Mouse (Mus musculus): ENCODE data around the gene Fam57b. TPM values are rescaled to one million over a fixed set of nuclear protein-coding genes. Genes with fewer than 3 reads are reported as not detected.

Gene Fam57b
- polyA plus RNA-seq, 1 experiment from 2014 or later, result 10.5 TPM

DNA sequence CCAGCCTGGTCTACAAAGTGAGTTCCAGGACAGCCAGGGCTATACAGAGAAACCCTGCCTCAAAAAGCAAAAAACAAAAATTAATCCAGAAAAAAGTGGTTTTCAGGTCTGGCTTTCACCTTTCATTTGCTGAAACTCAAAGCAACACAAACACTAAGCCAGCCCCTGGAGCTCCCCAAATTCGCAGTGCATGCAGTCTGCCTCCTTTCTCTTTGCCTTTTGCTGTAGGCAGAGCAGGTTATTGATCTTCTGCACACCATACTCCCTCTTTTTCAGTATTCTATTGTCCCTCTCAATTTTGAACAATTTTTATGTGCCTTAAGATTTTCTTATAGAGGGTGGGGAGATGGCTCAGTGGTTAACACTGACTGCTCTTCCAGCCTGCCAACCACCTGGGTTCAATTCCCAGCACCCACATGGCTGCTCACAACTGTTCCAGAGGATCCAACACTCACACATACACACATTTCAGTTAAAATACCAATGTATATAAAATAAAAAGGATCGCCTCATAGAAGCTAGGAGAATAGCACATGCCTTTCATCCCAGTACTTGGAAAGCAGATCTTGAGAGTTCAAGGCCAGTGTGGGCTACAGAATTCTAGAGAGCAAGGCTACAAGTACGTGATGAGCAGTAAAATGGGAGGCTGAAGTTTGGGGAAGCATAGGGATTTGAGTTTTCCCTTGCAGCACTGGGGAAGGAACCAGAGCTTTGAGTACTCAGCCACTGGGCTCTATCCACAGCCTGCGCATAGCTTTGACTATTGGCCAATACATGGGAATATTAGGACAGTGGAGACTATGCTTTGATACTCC lies 3.8 kb upstream of the Fam57b start:
- H3K4me1 ChIP-seq (ENCODE audit: control insufficient read depth, insufficient read depth, low read length), result peaks cover 28% of the 10 kb centered on the region
- 74% methylated on average over 4 of the region's 4 CpGs for WGBS
- DNase-seq (ENCODE audit: low spot score, missing footprints), result no peak
- no peak overlapping the region for H3K9ac ChIP-seq (ENCODE audit: low read length)
- H3K4me3 ChIP-seq (ENCODE audit: low read depth, low read length), result no peak overlapping the region
- ATAC-seq (ENCODE audit: low FRiP score), result no peak
- no peaks in the 10 kb centered on the region for H3K9me3 ChIP-seq (ENCODE audit: control insufficient read depth, low read length)
- H3K4me2 ChIP-seq, result no peak overlapping the region
- H3K27ac ChIP-seq (ENCODE audit: low read depth, low read length), result no peak overlapping the region
- peaks cover 13% of the 10 kb centered on the region for H3K36me3 ChIP-seq (ENCODE audit: control insufficient read depth, insufficient read depth, low read length)
- no peaks in the 10 kb centered on the region for H3K27me3 ChIP-seq (ENCODE audit: control insufficient read depth, insufficient read depth, low read length)

DNA sequence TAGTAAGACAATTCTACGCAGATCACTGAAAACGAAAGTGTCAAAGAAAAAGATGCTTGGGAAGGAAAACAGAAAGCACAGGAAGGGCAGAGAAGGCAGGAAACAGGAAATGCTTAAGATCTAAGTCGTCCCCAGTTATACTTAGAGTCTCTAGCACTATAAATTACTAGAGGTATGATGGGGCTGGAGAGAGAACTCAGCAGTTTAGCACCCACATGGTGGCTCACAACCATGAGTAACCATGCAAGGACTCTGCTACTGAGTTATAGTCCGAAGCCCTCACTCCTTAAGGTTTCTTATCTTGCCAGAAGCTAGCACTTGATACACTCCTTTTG lies 3.2 kb upstream of the Fam57b start:
- 79% methylated on average over 4 of the region's 4 CpGs for WGBS
- Histone ChIP-seq H3K4me1 (ENCODE audit: control insufficient read depth, insufficient read depth, low read length) (peaks cover 28% of the 10 kb centered on the region), H3K9ac (ENCODE audit: low read length) (no peak overlapping the region), H3K9me3 (ENCODE audit: control insufficient read depth, low read length) (no peaks in the 10 kb centered on the region), H3K4me3 (ENCODE audit: low read depth, low read length) (no peak overlapping the region), H3K27me3 (ENCODE audit: control insufficient read depth, insufficient read depth, low read length) (no peaks in the 10 kb centered on the region), H3K4me2 (no peak overlapping the region), H3K36me3 (ENCODE audit: control insufficient read depth, insufficient read depth, low read length) (peaks cover 8% of the 10 kb centered on the region), H3K27ac (ENCODE audit: low read depth, low read length) (no peak overlapping the region)
- DNase-seq (ENCODE audit: low spot score, missing footprints) (no peak), ATAC-seq (ENCODE audit: low FRiP score) (no peak)

DNA sequence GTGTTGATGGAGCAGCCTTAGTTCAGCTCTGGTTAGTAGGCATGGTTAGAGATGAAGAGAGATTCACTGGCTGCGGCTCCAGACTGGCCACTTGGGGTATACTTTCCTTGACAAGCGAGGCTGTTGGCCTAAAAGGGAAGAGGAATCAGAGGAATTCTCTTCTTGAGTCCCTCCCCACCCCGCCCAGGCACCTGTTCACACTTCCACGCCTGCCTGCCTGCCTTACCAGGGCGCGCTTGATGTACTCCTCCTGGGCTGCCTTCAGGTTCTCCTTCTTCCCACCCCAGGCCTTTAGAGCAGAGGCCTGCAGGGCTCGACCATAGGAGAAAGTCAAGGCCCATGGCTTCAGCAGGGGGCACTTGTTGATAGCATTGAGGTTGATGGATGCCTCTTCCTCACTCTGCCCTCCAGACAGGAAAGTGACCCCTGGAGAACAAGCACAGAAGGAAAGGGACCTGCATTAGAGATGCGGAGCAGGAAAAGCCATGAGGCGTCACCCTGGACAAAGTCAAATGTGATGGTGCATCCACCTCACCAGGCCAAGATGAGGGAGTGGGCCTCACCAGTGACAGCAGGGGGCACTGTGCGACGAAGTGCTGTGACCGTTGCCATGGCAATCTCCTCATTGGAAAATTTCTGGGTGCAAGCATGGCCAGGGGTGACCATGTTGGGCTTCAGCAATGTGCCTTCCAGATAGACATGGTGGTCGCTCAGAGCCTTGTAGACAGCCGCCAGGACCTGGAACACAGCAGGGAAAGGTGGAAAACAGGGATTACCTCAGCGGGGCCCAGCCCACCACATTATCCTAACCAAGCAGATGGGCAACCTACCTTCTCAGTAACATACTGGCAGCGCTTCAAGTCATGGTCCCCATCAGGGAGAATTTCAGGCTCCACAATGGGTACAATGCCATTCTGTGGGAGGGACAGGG lies 1.8 kb upstream of the Fam57b start:
- Histone ChIP-seq H3K36me3 (ENCODE audit: control insufficient read depth, insufficient read depth, low read length) (peaks cover 8% of the 10 kb centered on the region), H3K27me3 (ENCODE audit: control insufficient read depth, insufficient read depth, low read length) (no peaks in the 10 kb centered on the region), H3K4me1 (ENCODE audit: control insufficient read depth, insufficient read depth, low read length) (peaks cover 35% of the 10 kb centered on the region), H3K4me3 (ENCODE audit: low read depth, low read length) (no peak overlapping the region), H3K9ac (ENCODE audit: low read length) (no peak overlapping the region), H3K27ac (ENCODE audit: low read depth, low read length) (no peak overlapping the region), H3K4me2 (no peak overlapping the region), H3K9me3 (ENCODE audit: control insufficient read depth, low read length) (no peaks in the 10 kb centered on the region)
- DNase-seq (ENCODE audit: low spot score, missing footprints) (no peak), ATAC-seq (ENCODE audit: low FRiP score) (no peak)
- 79% methylated on average over 16 of the region's 16 CpGs for WGBS

DNA sequence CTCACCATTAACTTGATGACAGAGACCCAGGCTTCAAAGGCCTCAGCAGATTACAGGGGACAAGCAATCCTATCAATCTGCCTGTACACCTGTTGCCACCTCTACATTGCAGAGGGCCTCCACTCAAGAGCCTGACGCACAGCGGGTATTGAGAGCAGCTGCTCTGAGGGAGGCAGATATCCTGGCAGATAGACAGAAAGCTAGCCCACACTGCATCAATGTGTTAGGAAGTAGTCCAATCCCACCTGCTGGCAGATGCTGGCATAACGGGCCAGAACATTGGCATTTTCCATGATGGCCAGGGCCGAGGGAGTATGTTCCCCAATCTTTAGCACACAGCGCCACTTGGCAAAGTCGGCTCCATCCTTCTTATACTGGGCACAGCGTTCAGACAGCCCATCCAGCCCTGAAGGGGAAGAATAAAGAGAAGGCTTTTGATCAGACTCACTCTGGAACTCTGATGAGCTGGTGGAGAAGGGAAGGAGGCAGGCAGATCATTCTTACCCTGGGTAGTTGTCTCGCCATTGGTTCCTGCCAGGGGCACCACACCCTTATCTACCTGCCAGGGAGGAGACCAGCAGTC lies 1.0 kb upstream of the Fam57b start:
- Histone ChIP-seq H3K9me3 (ENCODE audit: control insufficient read depth, low read length) (no peaks in the 10 kb centered on the region), H3K27me3 (ENCODE audit: control insufficient read depth, insufficient read depth, low read length) (no peaks in the 10 kb centered on the region), H3K4me2 (no peak overlapping the region), H3K9ac (ENCODE audit: low read length) (no peak overlapping the region), H3K4me1 (ENCODE audit: control insufficient read depth, insufficient read depth, low read length) (peaks cover 28% of the 10 kb centered on the region), H3K4me3 (ENCODE audit: low read depth, low read length) (no peak overlapping the region), H3K36me3 (ENCODE audit: control insufficient read depth, insufficient read depth, low read length) (peaks cover 8% of the 10 kb centered on the region), H3K27ac (ENCODE audit: low read depth, low read length) (no peak overlapping the region)
- 78% methylated on average over 8 of the region's 8 CpGs for WGBS
- DNase-seq (ENCODE audit: low spot score, missing footprints) (no peak), ATAC-seq (ENCODE audit: low FRiP score) (no peak)

DNA sequence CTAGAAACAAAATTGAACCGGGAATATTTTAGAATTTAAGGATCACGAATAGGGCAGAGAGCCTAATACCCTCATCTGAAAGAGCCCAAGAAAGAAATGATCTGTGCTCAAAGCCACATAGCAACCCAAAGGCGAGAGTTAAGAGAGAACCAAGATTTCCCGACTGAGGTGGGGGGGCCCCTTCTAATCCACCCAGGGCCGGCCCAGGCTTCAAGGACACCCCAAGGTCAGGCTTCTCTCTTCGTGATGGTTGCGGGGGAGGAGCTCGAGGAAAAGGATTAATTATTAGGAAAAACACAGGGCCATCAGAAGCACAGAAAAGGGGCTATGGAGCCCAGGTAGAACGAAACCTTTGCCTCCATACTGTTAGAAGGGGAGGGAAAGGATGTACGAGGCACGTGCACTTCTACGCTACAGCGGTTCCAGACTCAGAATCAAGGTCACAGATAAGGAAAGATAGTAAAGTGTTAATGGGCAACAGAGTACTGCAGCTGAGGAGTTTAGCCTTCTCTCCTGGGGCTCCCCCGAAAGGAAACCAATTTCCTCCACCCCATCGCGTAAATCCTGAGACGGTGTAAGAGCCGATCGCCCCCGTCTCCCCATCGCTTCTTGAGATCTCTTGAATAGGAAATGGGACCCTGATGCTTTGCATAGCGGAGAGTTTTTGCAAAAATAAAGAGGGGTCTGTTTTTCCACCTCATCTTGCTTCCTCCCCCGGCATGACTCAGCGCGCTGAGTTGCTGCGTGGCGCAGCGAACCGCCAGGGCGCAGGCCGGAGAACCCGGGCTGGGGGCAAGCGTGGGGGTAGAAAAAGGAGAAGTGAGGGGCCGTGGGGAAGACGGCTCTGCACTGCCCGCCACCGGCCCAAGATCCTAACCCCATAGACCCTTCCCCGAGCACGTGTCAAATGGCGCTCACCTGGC lies 920 bp downstream of the Fam57b start:
- 1% methylated on average over 40 of the region's 40 CpGs for WGBS
- DNase-seq (ENCODE audit: low spot score, missing footprints) (peak; percentile 88), ATAC-seq (ENCODE audit: low FRiP score) (no peak)
- peak overlapping the region; percentile 75 for H3K9ac ChIP-seq (ENCODE audit: low read length)
- H3K9me3 ChIP-seq (ENCODE audit: control insufficient read depth, low read length), result no peaks in the 10 kb centered on the region
- no peaks in the 10 kb centered on the region for H3K27me3 ChIP-seq (ENCODE audit: control insufficient read depth, insufficient read depth, low read length)
- H3K36me3 ChIP-seq (ENCODE audit: control insufficient read depth, insufficient read depth, low read length), result peaks cover 8% of the 10 kb centered on the region
- peak overlapping the region; percentile 85 for H3K4me2 ChIP-seq
- H3K27ac ChIP-seq (ENCODE audit: low read depth, low read length), result peak overlapping the region; percentile 76
- H3K4me1 ChIP-seq (ENCODE audit: control insufficient read depth, insufficient read depth, low read length), result peaks cover 23% of the 10 kb centered on the region
- H3K4me3 ChIP-seq (ENCODE audit: low read depth, low read length), result peak overlapping the region; percentile 67

DNA sequence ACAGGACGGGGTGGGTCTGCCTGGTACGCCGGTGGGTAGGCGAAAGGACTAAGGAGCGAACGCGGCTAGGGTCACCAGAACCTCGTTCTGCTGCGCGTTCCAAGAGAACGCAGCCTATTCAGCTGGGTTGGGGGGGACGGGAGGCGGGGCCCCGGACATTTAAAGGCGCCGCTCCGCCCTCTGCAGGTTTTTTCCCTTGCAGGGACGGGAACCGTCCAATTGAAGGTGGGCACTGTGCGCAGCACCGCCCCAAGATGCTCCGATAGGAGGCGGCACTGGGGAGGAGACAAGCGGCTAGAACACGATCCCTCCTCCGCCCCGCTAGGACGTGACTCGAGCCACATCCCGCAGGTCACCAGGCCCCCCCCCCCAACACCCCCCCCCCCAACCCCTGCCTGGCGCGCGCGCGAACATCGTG lies 1.6 kb downstream of the Fam57b start:
- peaks cover 23% of the 10 kb centered on the region for H3K4me1 ChIP-seq (ENCODE audit: control insufficient read depth, insufficient read depth, low read length)

DNA sequence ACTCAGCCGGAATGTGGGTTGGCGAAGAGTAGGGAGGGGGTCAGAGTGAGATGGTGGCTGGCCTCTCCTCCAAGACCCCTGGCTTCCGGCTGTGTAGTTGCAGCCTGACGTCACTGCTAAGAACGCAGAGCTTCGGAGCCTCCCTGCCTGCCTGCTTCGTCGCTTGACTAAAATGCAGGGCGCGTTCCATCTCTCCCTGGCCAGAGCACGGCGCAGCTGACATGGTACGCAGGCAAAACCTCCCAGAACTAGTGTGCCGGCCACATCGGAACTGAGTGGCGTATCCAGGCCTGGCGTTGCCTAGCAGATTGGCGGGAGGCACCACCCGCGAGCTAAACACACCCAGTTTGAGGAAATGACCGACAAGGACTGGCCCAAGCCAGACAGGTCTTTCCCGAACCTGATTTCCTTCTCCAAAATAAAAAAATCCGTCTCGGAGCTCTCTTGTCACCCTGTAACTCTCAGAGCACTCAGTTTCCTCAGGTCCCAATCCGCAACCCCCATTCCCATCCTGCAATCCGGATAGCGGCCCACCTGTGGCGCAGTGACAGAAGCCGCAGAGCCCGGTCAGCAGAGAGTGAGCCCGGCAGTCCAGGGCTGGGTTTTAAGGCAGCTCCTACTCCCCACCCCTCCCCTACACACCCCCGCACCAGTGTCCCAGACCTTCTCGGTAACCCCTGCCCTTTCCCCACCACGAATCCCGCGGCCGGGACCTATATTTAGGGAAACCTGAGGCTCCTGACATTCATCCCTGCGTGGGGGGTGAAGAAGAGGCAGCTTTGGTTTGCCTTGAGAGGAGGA lies 2.2 kb downstream of the Fam57b start:
- Histone ChIP-seq H3K27ac (ENCODE audit: low read depth, low read length) (peak overlapping the region; percentile 92), H3K36me3 (ENCODE audit: control insufficient read depth, insufficient read depth, low read length) (peaks cover 8% of the 10 kb centered on the region), H3K9ac (ENCODE audit: low read length) (peak overlapping the region; percentile 70), H3K4me3 (ENCODE audit: low read depth, low read length) (peak overlapping the region; percentile 67), H3K27me3 (ENCODE audit: control insufficient read depth, insufficient read depth, low read length) (no peaks in the 10 kb centered on the region), H3K4me1 (ENCODE audit: control insufficient read depth, insufficient read depth, low read length) (peaks cover 23% of the 10 kb centered on the region), H3K4me2 (peak overlapping the region; percentile 85), H3K9me3 (ENCODE audit: control insufficient read depth, low read length) (no peaks in the 10 kb centered on the region)
- WGBS, result under 1% methylated on average over 37 of the region's 38 CpGs
- peak; percentile 97 for DNase-seq (ENCODE audit: low spot score, missing footprints)
- ATAC-seq (ENCODE audit: low FRiP score), result peak; percentile 92

More for the DNA sequence above, 1.6 kb downstream of the Fam57b start:
- no peaks in the 10 kb centered on the region for H3K27me3 ChIP-seq (ENCODE audit: control insufficient read depth, insufficient read depth, low read length)
- no peaks in the 10 kb centered on the region for H3K9me3 ChIP-seq (ENCODE audit: control insufficient read depth, low read length)
- ATAC-seq (ENCODE audit: low FRiP score) (peak; percentile 96), DNase-seq (ENCODE audit: low spot score, missing footprints) (peak; percentile 98)
- 0% methylated on average over 29 of the region's 36 CpGs for WGBS
- peaks cover 8% of the 10 kb centered on the region for H3K36me3 ChIP-seq (ENCODE audit: control insufficient read depth, insufficient read depth, low read length)
- H3K9ac ChIP-seq (ENCODE audit: low read length), result peak overlapping the region; percentile 75
- H3K4me2 ChIP-seq, result peak overlapping the region; percentile 85
- peak overlapping the region; percentile 67 for H3K4me3 ChIP-seq (ENCODE audit: low read depth, low read length)
- peak overlapping the region; percentile 76 for H3K27ac ChIP-seq (ENCODE audit: low read depth, low read length)

Measured in midbrain, embryonic 11.5 days (tissue).